Mouse (Mus musculus) splenic B cell, adult 2 months (primary cell): ENCODE data around the gene Tmco5b.

ENCODE experiments used
- DNase-seq: peaks from one replicate; pipeline ENCODE4 v3.0.0-alpha.2; 2011; ENCODE audit warnings: low read depth, low spot score
- H3K27me3 ChIP-seq: 2 replicates; pipeline ENCODE4 v1.6.1; 2012; ENCODE audit warnings: mild to moderate bottlenecking, low read length, moderate library complexity, mixed read lengths; ENCODE audit not compliant: control insufficient read depth, poor library complexity, insufficient read depth, severe bottlenecking
- H3K36me3 ChIP-seq: 2 replicates; pipeline ENCODE4 v1.6.1; 2012; ENCODE audit warnings: mild to moderate bottlenecking, low read length, moderate library complexity, mixed read lengths; ENCODE audit not compliant: control insufficient read depth, poor library complexity, insufficient read depth, severe bottlenecking

Gene Tmco5b

GRCm38 (mm10) chr2:113285432-113285831 is at the start of gene Tmco5b:
Tmco5b (plus strand) TSS chr2:113285732.
- no peaks in the 10 kb centered on the region for H3K36me3 ChIP-seq
- H3K27me3 ChIP-seq: no peaks in the 10 kb centered on the region
- no peak for DNase-seq

- no peak for DNase-seq
- H3K27me3 ChIP-seq: no peaks in the 10 kb centered on the region
- H3K36me3 ChIP-seq: no peaks in the 10 kb centered on the region
These were observed 48.5 kb upstream of the Tmco5b start for GRCm38 (mm10) chr2:113236993-113237392.

- Histone ChIP-seq H3K36me3 (no peaks in the 10 kb centered on the region), H3K27me3 (no peaks in the 10 kb centered on the region)
- no peak for DNase-seq
These were observed 46.7 kb upstream of the Tmco5b start for GRCm38 (mm10) chr2:113238871-113239270.

- DNase-seq: no peak
- no peaks in the 10 kb centered on the region for H3K36me3 ChIP-seq
These were observed 17.1 kb downstream of the Tmco5b start for GRCm38 (mm10) chr2:113302349-113303239.

GRCm38 (mm10) chr2:113303240-113303538 is 17.7 kb downstream of the Tmco5b start:
- DNase-seq: no peak
- Histone ChIP-seq H3K27me3 (no peaks in the 10 kb centered on the region), H3K36me3 (no peaks in the 10 kb centered on the region)

More at GRCm38 (mm10) chr2:113302349-113303239, 17.1 kb downstream of the Tmco5b start:
- H3K27me3 ChIP-seq: no peaks in the 10 kb centered on the region

GRCm38 (mm10) chr2:113305339-113305738 is 19.8 kb downstream of the Tmco5b start:
- no peaks in the 10 kb centered on the region for H3K36me3 ChIP-seq
- no peaks in the 10 kb centered on the region for H3K27me3 ChIP-seq
- peak; percentile 13 for DNase-seq

GRCm38 (mm10) chr2:113311211-113311610 is 25.7 kb downstream of the Tmco5b start:
- no peak for DNase-seq
- Histone ChIP-seq H3K27me3 (no peaks in the 10 kb centered on the region), H3K36me3 (no peaks in the 10 kb centered on the region)

- DNase-seq: no peak
- Histone ChIP-seq H3K36me3 (no peaks in the 10 kb centered on the region), H3K27me3 (no peaks in the 10 kb centered on the region)
These were observed 37.5 kb downstream of the Tmco5b start for GRCm38 (mm10) chr2:113323016-113323415.

GRCm38 (mm10) chr2:113333799-113334541 is 48.4 kb downstream of the Tmco5b start:
- H3K27me3 ChIP-seq: no peaks in the 10 kb centered on the region
- no peak for DNase-seq
- H3K36me3 ChIP-seq: no peaks in the 10 kb centered on the region

GRCm38 (mm10) chr2:113335561-113336294 is 50.2 kb downstream of the Tmco5b start:
- DNase-seq: no peak

GRCm38 (mm10) chr2:113344536-113344935 is 59.0 kb downstream of the Tmco5b start:
- Histone ChIP-seq H3K27me3 (no peaks in the 10 kb centered on the region; the same call in 1 of the 2 replicates), H3K36me3 (no peaks in the 10 kb centered on the region)
- no peak for DNase-seq

More at GRCm38 (mm10) chr2:113335561-113336294, 50.2 kb downstream of the Tmco5b start:
- H3K27me3 ChIP-seq: no peaks in the 10 kb centered on the region
- no peaks in the 10 kb centered on the region for H3K36me3 ChIP-seq
